Mouse (Mus musculus) G1E (cell line): Measurements from ENCODE around the gene Pdzrn4.

ENCODE experiments used
- CTCF ChIP-seq: IDR thresholded peaks from 2 replicates; pipeline ENCODE4 v1.5.1; 2012; ENCODE audit warnings: low read depth, low read length, inconsistent platforms, mixed read lengths
- GATA1 ChIP-seq: IDR thresholded peaks from 2 replicates; pipeline ENCODE4 v1.6.1; 2012; ENCODE audit warnings: borderline replicate concordance, low read length, inconsistent platforms, mixed read lengths
- GATA2 ChIP-seq: IDR thresholded peaks from 2 replicates; pipeline ENCODE4 v1.6.1; 2012; ENCODE audit warnings: low read depth, low read length, inconsistent platforms, borderline replicate concordance
- TAL1 ChIP-seq: conservative IDR thresholded peaks from 2 replicates; pipeline ENCODE4 v1.6.1; 2012; ENCODE audit warnings: low read depth, low read length, inconsistent platforms, mixed read lengths

GRCm38 (mm10) chr15:92396770-92397608, at the start of gene Pdzrn4:
- TF ChIP-seq CTCF (no peak), GATA1 (no peak), TAL1 (no peak), GATA2 (no peak)
